Mouse (Mus musculus) left cerebral cortex, adult 2 months (tissue): Measurements from ENCODE around the gene Psmd8. TPM values are rescaled to one million over a fixed set of nuclear protein-coding genes. Genes with fewer than 3 reads are reported as not detected.

ENCODE experiments used
- DNase-seq, 2 experiments: peaks; one replicate each; pipeline ENCODE4 v3.0.0; 2021 to 2022; ENCODE audit warnings: low spot score in 2 of 2, mixed read lengths in 1 of 2; ENCODE audit errors: extremely low spot score in 1 of 2
- H3K27ac ChIP-seq: fragments of 200-600 bp; 2 replicates; pipeline ENCODE4 v1.8.1; 2022
- H3K4me3 ChIP-seq: fragments of 200-600 bp; 2 replicates; pipeline ENCODE4 v1.8.1; 2022
- CTCF ChIP-seq: fragments of 200-600 bp; IDR thresholded peaks from 2 replicates; pipeline ENCODE4 v1.8.1; 2022; ENCODE audit warnings: antibody characterized with exemption, mild to moderate bottlenecking, moderate library complexity
- intact Hi-C: fragments of 180-260 bp; cut with DNase I; formaldehyde crosslinking; loops from one replicate; pipeline ENCODE4 v1.15.1; 2025
- total RNA-seq, 2 experiments: library from RNA; stranded (reverse); gene quantifications; 2 replicates each; pipeline ENCODE4 v1.2.3; 2021

The Psmd8 gene
- total RNA-seq, 2 experiments from 2014 or later: 128 to 132 TPM

- Histone ChIP-seq H3K27ac (peak overlapping the region; percentile 94), H3K4me3 (peak overlapping the region; percentile 83)
- intact Hi-C loops: loop anchor here (10.0 kb wide), 1 partner anchor 195 kb away; no protein-coding TSS in a partner anchor
- no peak for TF ChIP-seq CTCF
- DNase-seq: peak; percentile 79 to 81
Measured at GRCm38 (mm10) chr7:29169231-29170065, 11.1 kb downstream of the Psmd8 start.

GRCm38 (mm10) chr7:29168791-29169230 lies 11.7 kb downstream of the Psmd8 start:
- intact Hi-C loops: no loop called here
- DNase-seq: peak in 1 of 2 experiments; percentile 32
- peak overlapping the region; percentile 94 for H3K27ac ChIP-seq
- H3K4me3 ChIP-seq: peak overlapping the region; percentile 83
- TF ChIP-seq CTCF: no peak

DNA sequence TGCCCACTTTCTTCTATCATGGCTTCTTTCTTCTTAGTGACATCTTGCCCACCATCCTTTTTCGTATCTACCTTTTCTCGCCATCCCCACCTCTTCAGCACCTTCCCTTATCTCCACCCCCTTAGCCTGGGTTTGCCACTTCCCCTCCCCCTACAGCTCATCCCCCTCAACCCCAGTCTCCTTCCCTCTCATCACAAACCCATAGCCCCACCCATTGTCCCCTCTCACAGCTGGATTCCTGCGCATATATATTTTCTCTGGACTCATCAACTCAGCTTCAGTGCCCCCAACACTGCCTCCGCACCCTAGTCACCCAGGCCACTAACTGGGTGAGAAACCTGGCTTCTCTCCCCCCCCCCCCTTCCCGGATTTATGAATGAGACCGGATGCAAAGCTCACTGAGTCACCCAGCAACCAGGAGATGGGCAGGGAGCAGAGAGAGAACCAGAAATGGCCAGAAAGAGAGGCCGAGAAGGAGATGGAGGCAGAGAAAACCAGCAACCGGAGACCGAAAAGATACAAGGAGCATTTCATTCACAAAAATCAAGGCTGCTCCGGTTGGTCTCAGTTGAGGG lies 12.3 kb downstream of the Psmd8 start:
- intact Hi-C loops: no loop called here
- Histone ChIP-seq H3K4me3 (peak overlapping the region; percentile 83), H3K27ac (peak overlapping the region; percentile 94)
- TF ChIP-seq CTCF: no peak
- DNase-seq: no peak

DNA sequence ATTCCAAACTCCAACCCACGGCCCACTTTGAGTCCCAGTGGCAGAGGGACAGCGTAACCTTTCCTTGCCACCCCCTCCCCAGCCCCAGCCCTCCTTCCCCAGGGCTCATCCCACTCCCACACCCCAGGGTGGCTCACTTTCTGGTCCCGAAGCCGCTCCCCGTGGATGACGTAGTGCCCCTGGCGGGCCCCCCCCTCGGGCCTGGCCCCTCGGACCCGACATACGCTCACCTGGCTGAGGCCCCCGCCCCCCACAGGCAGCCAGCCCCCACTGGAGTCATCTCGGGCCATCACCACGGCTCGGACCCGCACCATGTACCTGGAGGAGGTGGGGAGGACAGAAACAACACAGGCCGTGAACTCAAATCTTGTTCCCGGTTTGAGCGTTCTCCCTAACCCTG lies 12.8 kb downstream of the Psmd8 start:
- intact Hi-C loops: no loop called here
- H3K27ac ChIP-seq: no peak overlapping the region
- DNase-seq: no peak
- H3K4me3 ChIP-seq: peak overlapping the region; percentile 83
- no peak for TF ChIP-seq CTCF

- H3K4me3 ChIP-seq: no peak overlapping the region
- no peak for TF ChIP-seq CTCF
- no peak overlapping the region for H3K27ac ChIP-seq
- no peak for DNase-seq
- intact Hi-C loops: no loop called here
Measured at GRCm38 (mm10) chr7:29162750-29163525, 17.6 kb downstream of the Psmd8 start.

DNA sequence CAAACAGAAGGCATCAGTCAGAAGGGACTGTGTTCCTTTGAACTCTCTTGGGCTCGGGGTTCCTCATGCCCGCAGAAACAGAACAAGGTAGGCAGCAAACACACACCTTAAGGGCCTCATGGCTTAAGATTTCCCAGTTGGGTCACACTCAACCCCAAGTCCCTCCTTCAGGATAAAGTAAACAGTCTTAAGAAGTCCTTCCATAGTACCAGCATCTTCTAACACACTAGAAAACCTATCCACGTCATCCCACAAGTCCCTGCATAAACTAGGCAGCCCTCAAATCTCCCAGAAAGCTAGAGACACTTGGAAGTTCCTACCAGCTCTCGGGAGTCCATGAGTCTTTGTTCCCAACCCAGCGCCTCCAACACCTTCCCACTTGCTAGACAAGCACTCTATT lies 18.2 kb downstream of the Psmd8 start:
- intact Hi-C loops: no loop called here
- DNase-seq: no peak
- no peak for TF ChIP-seq CTCF
- H3K27ac ChIP-seq: no peak overlapping the region
- no peak overlapping the region for H3K4me3 ChIP-seq

GRCm38 (mm10) chr7:29158264-29158663 lies 22.2 kb downstream of the Psmd8 start:
- Histone ChIP-seq H3K27ac (no peak overlapping the region), H3K4me3 (no peak overlapping the region)
- no peak for TF ChIP-seq CTCF
- peak in 1 of 2 experiments; percentile 8 for DNase-seq
- intact Hi-C loops: no loop called here

GRCm38 (mm10) chr7:29155838-29156782 lies 24.4 kb downstream of the Psmd8 start, which contains the start of gene Fam98c:
Gene Fam98c, minus strand, starts transcription at chr7:29156234.
- DNase-seq: peak; percentile 85 to 86
- peak within 1 kb of the TSS; percentile 76 for H3K4me3 ChIP-seq
- peak; percentile 43 for TF ChIP-seq CTCF
- H3K27ac ChIP-seq: peak within 1 kb of the TSS; percentile 90
- intact Hi-C loops: no loop called here

GRCm38 (mm10) chr7:29155196-29155837 lies 25.2 kb downstream of the Psmd8 start:
- peak overlapping the region; percentile 76 for H3K4me3 ChIP-seq
- no peak; the same call in none of the 2 replicates for TF ChIP-seq CTCF
- peak; percentile 90 to 92 for DNase-seq
- intact Hi-C loops: no loop called here
- peak overlapping the region; percentile 90 for H3K27ac ChIP-seq

- DNase-seq: no peak
- intact Hi-C loops: no loop called here
- peak; percentile 33 for TF ChIP-seq CTCF
- Histone ChIP-seq H3K27ac (no peak overlapping the region), H3K4me3 (no peak overlapping the region)
Measured at GRCm38 (mm10) chr7:29154018-29154720, 26.3 kb downstream of the Psmd8 start.
